Mouse (Mus musculus) heart, embryonic 12.5 days (tissue): ENCODE data around the gene Foxm1. TPM values are rescaled to one million over a fixed set of nuclear protein-coding genes. Genes with fewer than 3 reads are reported as not detected.
A peak's percentile ranks its signal among the peaks of the same experiment; 100 is the strongest.

ENCODE experiments used
- ATAC-seq: fragments of 200-750 bp; cut with Nextera tagmentation; 2 replicates; pipeline ENCODE4 v1.8.0; 2017; ENCODE audit warnings: moderate TSS enrichment, moderate library complexity; ENCODE audit not compliant: insufficient number of reproducible peaks, low FRiP score
- H3K27ac ChIP-seq: fragments of 300-500 bp; sonication (generic); 2 replicates; pipeline ENCODE4 v1.5.1; 2016; ENCODE audit warnings: mild to moderate bottlenecking, moderate library complexity; ENCODE audit not compliant: poor library complexity, severe bottlenecking
- H3K27me3 ChIP-seq: fragments of 300-500 bp; sonication (generic); replicated peaks from 2 replicates; pipeline ENCODE4 v1.6.1; 2016; ENCODE audit warnings: mild to moderate bottlenecking, moderate library complexity
- H3K36me3 ChIP-seq: fragments of 300-500 bp; sonication (generic); 2 replicates; pipeline ENCODE4 v1.6.1; 2016; ENCODE audit warnings: mild to moderate bottlenecking, moderate library complexity
- H3K4me1 ChIP-seq: fragments of 300-500 bp; sonication (generic); replicated peaks from 2 replicates; pipeline ENCODE4 v1.6.1; 2016; ENCODE audit warnings: mild to moderate bottlenecking
- H3K4me2 ChIP-seq: fragments of 300-500 bp; sonication (generic); 2 replicates; pipeline ENCODE4 v1.6.1; 2016; ENCODE audit warnings: mild to moderate bottlenecking, moderate library complexity
- H3K4me3 ChIP-seq: fragments of 300-500 bp; sonication (generic); 2 replicates; pipeline ENCODE4 v1.5.1; 2016; ENCODE audit warnings: mild to moderate bottlenecking
- H3K9ac ChIP-seq: fragments of 300-500 bp; sonication (generic); 2 replicates; pipeline ENCODE4 v1.6.1; 2016; ENCODE audit warnings: mild to moderate bottlenecking, moderate library complexity
- H3K9me3 ChIP-seq: fragments of 300-500 bp; sonication (generic); replicated peaks from 2 replicates; pipeline ENCODE4 v1.6.1; 2016; ENCODE audit warnings: mild to moderate bottlenecking, moderate library complexity
- WGBS: fragments of 180-500 bp; shearing (Covaris S2); methylation state at CpG from one replicate; pipeline ENCODE4 v1.1.7; 2016; 5-methylcytosine and 5-hydroxymethylcytosine counted together
- polyA plus RNA-seq: library from polyadenylated mRNA; unstranded; fragments of >200 nt; fragmentation: Nextera tagmentation; extraction: Ambion mirVana; gene quantifications from 2 replicates; pipeline ENCODE4 v1.2.1, GENCODE M21; 2016

The Foxm1 gene
- 33.4 and 38.7 TPM in 2 replicates for polyA plus RNA-seq

DNA sequence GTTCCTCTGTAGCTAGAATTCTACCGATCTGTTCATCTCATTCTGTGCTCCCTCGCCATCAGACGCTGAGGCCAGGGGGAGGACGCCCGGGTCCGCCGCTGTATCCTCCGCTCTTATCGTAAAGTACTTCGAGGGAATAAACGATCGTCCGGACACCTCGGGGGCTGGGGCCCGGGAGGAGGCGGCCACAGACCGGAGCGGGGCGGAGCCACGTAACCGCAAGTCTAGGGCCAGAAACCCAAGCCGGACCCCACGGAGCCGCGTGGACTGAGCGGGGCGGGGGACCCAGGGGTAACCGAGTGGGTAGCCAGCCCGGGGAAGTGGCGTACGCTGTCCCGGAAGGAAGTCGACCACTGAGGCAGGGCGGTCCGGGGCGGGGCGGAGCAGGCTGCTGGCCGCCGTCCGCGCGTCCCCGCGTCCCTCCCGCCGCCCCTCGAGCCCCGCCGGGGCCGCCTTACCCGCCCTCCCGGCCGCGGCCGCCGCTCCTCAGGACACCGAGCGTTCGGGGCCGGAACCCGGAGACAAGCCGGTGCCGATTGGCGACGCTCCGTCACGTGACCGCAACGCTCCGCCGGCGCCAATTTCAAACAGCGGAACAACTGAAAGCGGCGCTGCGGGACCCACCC lies at the start of gene Foxm1, which contains the start of gene Rhno1:
TSS of gene Foxm1 (plus strand) at position 587 of the 626 bp plus-strand sequence.
TSS of gene Rhno1 (minus strand) at position 531 of the 626 bp plus-strand sequence.
- H3K9ac ChIP-seq = peak within 1 kb of the TSS; percentile 94
- no peaks in the 10 kb centered on the region for H3K9me3 ChIP-seq
- peak within 1 kb of the TSS; percentile 95 for H3K4me2 ChIP-seq
- ATAC-seq = peak; percentile 90
- H3K4me3 ChIP-seq = peak within 1 kb of the TSS; percentile 95
- WGBS = under 1% methylated on average over 54 of the region's 76 CpGs
- H3K27me3 ChIP-seq = no peaks in the 10 kb centered on the region
- peak within 1 kb of the TSS; percentile 92 for H3K27ac ChIP-seq
- peaks cover 30% of the 10 kb centered on the region for H3K4me1 ChIP-seq
- peaks cover 38% of the 10 kb centered on the region for H3K36me3 ChIP-seq

GRCm38 (mm10) chr6:128314796-128315195 lies 48.0 kb upstream of the Foxm1 start:
- Histone ChIP-seq H3K27ac (no peak overlapping the region), H3K36me3 (no peaks in the 10 kb centered on the region), H3K9me3 (no peaks in the 10 kb centered on the region), H3K4me1 (no peaks in the 10 kb centered on the region), H3K4me3 (no peak overlapping the region), H3K4me2 (no peak overlapping the region), H3K27me3 (no peaks in the 10 kb centered on the region), H3K9ac (no peak overlapping the region)
- WGBS = 90% methylated on average over 6 of the region's 6 CpGs
- ATAC-seq = no peak

- Histone ChIP-seq H3K36me3 (peaks cover under 1% of the 10 kb centered on the region; the same call in 1 of the 2 replicates), H3K4me2 (no peak overlapping the region), H3K9ac (no peak overlapping the region), H3K27ac (no peak overlapping the region), H3K27me3 (no peaks in the 10 kb centered on the region), H3K4me3 (no peak overlapping the region), H3K4me1 (no peaks in the 10 kb centered on the region), H3K9me3 (no peaks in the 10 kb centered on the region)
- WGBS = 77% methylated on average over 8 of the region's 8 CpGs
- ATAC-seq = no peak
These were observed 47.2 kb upstream of the Foxm1 start for GRCm38 (mm10) chr6:128315597-128315996.

GRCm38 (mm10) chr6:128318317-128318716 lies 44.5 kb upstream of the Foxm1 start:
- no peak for ATAC-seq
- Histone ChIP-seq H3K4me1 (no peaks in the 10 kb centered on the region), H3K4me3 (no peak overlapping the region), H3K36me3 (peaks cover 27% of the 10 kb centered on the region), H3K9ac (no peak overlapping the region), H3K27me3 (no peaks in the 10 kb centered on the region), H3K4me2 (no peak overlapping the region), H3K27ac (no peak overlapping the region), H3K9me3 (0 out of 2 replicates have a peak, but pooled peaks cover 5% of the 10 kb centered on the region)
- 10% methylated on average over 4 of the region's 4 CpGs for WGBS

DNA sequence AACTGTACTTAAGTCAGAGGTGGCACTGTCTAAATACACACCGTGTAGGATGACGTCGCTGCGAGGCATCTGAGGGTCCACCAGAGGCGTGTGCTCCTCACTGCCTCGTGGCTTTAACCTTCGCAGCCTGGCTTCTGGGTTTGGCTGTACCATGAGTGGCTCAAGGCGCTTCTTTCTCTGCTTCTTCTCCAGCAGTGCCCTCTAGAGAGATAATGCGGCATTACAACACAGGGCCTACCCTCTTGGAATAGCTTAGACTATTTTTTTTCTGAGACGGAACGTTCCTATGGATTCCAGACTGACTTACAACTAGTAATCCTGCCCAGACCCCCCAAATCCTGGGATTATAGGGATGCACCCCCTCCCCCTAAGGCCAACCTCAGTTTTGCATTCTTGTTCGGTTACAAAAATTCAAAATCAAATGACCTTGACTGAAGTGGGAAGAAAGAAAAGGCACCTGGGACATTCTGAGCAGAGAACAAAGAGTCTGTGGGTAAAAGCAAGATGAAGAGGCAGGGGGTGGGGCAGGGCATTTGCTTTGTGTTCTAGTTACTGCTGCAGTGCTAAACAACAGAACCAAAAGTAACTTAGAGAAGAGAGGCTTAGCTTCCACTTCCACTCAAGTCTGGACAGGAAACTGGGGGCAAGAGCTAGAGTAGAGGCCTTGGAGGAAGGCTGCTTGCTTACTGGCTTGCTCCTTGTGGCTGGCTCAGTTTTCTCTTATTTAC lies 28.2 kb upstream of the Foxm1 start:
- ATAC-seq = peak; percentile 63
- H3K27ac ChIP-seq = no peak overlapping the region

DNA sequence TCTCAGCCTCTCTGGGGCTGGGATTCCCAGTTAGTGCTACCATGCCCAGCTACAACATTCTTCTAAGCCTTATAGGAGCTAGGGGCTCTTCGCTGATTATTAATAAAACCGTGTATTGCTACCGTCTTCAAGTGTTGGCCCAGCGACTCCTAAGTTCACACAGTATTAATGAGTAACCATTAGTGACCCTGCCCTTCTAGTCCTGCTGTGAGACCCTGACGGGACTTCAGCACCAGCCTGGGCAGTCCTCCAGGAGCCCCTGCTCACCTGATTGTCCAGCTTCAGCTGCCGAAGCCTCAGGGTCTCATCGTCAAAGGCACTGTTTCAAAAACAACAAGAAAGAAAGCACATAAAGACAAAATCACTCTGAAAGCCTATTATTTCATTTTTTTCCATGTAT lies 25.3 kb upstream of the Foxm1 start:
- Histone ChIP-seq H3K4me1 (peaks cover 24% of the 10 kb centered on the region), H3K9ac (no peak overlapping the region), H3K4me2 (no peak overlapping the region), H3K27me3 (no peaks in the 10 kb centered on the region), H3K27ac (no peak overlapping the region), H3K36me3 (peaks cover 18% of the 10 kb centered on the region), H3K9me3 (no peaks in the 10 kb centered on the region), H3K4me3 (no peak overlapping the region)
- no peak for ATAC-seq
- WGBS = 77% methylated on average over 7 of the region's 7 CpGs

More for the DNA sequence above, 28.2 kb upstream of the Foxm1 start:
- peaks cover 20% of the 10 kb centered on the region for H3K4me1 ChIP-seq
- peaks cover 33% of the 10 kb centered on the region for H3K36me3 ChIP-seq
- no peak overlapping the region for H3K4me3 ChIP-seq
- peak overlapping the region; percentile 41 for H3K4me2 ChIP-seq
- H3K9me3 ChIP-seq = no peaks in the 10 kb centered on the region
- 18% methylated on average over 12 of the region's 12 CpGs for WGBS
- no peaks in the 10 kb centered on the region for H3K27me3 ChIP-seq
- H3K9ac ChIP-seq = no peak overlapping the region

DNA sequence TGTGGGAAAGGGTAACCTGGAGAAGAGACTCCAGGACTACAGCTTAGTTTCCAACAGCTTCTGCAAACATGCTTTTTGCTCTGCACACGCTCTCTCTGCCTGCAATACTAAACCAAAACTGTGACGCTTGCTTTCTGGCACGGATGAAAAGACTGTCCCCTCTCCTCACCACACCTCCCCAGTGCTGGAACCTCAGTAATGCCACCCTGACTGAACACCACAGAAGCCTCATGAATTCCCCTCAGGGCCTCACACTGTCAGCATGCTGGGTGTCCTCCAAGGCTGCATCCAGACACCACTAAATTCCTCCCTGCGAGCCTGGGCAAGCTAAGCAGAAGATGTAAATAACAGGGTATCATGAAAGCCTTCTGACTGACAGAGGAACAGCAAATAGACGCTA lies 23.9 kb upstream of the Foxm1 start:
- no peaks in the 10 kb centered on the region for H3K27me3 ChIP-seq
- no peak overlapping the region for H3K4me3 ChIP-seq
- WGBS = 38% methylated on average over 5 of the region's 5 CpGs
- H3K27ac ChIP-seq = no peak overlapping the region; the same call in 1 of the 2 replicates
- peaks cover 17% of the 10 kb centered on the region for H3K36me3 ChIP-seq
- no peaks in the 10 kb centered on the region for H3K9me3 ChIP-seq
- no peak overlapping the region for H3K4me2 ChIP-seq
- H3K4me1 ChIP-seq = peaks cover 28% of the 10 kb centered on the region
- H3K9ac ChIP-seq = no peak overlapping the region
- ATAC-seq = no peak

- no peak overlapping the region for H3K27ac ChIP-seq
- no peak overlapping the region for H3K4me2 ChIP-seq
- WGBS = 90% methylated on average over 11 of the region's 11 CpGs
- no peak for ATAC-seq
- no peak overlapping the region for H3K4me3 ChIP-seq
- H3K9me3 ChIP-seq = no peaks in the 10 kb centered on the region
- H3K27me3 ChIP-seq = no peaks in the 10 kb centered on the region
- peaks cover 19% of the 10 kb centered on the region for H3K4me1 ChIP-seq
- H3K9ac ChIP-seq = no peak overlapping the region
- H3K36me3 ChIP-seq = peaks cover 15% of the 10 kb centered on the region
These were observed 20.6 kb upstream of the Foxm1 start for GRCm38 (mm10) chr6:128341956-128342723.

GRCm38 (mm10) chr6:128345623-128346022 lies 17.1 kb upstream of the Foxm1 start:
- Histone ChIP-seq H3K4me3 (no peak overlapping the region), H3K27ac (no peak overlapping the region), H3K4me1 (peaks cover 4% of the 10 kb centered on the region; the same call in 1 of the 2 replicates), H3K27me3 (no peaks in the 10 kb centered on the region), H3K9ac (no peak overlapping the region), H3K36me3 (peaks cover 20% of the 10 kb centered on the region; the same call in 1 of the 2 replicates), H3K9me3 (no peaks in the 10 kb centered on the region), H3K4me2 (no peak overlapping the region)
- no peak for ATAC-seq
- 81% methylated on average over 10 of the region's 10 CpGs for WGBS

DNA sequence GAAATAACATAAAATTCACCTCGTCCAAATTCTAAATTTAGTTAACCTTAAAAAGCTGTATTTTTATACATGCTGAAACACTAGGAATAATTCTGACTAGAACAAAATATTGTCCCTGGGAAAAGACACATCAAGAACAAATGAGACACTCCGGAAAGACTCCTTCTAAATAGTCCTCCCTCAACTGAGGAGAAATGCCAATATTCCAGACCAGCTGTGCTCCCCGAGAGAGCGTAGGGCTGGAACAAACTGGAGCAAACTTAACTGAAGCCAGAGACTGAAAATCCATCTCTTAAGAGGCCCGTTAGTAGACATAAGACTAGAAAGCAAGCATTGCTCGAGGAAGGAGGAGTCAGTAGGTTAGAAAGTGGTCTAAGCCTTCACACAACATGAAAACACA lies 16.0 kb upstream of the Foxm1 start:
- Histone ChIP-seq H3K4me1 (0 out of 2 replicates have a peak, but pooled peaks cover 4% of the 10 kb centered on the region), H3K36me3 (peaks cover 26% of the 10 kb centered on the region), H3K27me3 (no peaks in the 10 kb centered on the region), H3K4me3 (no peak overlapping the region), H3K4me2 (no peak overlapping the region), H3K9me3 (no peaks in the 10 kb centered on the region), H3K9ac (no peak overlapping the region), H3K27ac (no peak overlapping the region)
- no peak for ATAC-seq
- WGBS = 83% methylated on average over 6 of the region's 6 CpGs

DNA sequence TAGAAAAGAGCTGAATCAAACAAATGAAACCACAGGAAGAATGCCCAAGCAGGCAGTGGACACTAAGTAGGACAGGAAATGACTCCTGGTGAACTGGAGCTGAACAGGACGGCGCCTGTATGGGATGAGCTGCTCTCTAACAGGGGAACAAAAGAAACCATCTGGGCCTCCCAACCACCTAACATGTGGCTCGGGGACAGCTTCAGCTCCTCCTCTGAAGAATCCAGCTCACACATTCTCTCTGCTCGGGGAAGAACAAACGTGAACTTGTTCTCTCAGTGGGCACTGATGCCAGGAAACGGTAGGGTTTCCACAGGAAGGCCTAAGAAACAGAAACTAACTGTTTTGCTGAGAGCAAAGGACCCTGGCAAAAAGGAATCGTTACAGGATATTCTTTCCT lies 13.1 kb upstream of the Foxm1 start:
- Histone ChIP-seq H3K4me2 (no peak overlapping the region), H3K4me1 (peaks cover 5% of the 10 kb centered on the region), H3K9ac (no peak overlapping the region), H3K27ac (peak overlapping the region; percentile 44; the same call in 1 of the 2 replicates), H3K27me3 (no peaks in the 10 kb centered on the region), H3K36me3 (peaks cover 11% of the 10 kb centered on the region), H3K9me3 (no peaks in the 10 kb centered on the region), H3K4me3 (no peak overlapping the region)
- no peak for ATAC-seq
- 56% methylated on average over 7 of the region's 7 CpGs for WGBS
